Mouse (Mus musculus): ENCODE measurements around the gene Sesn1. TPM values are rescaled to one million over a fixed set of nuclear protein-coding genes. Genes with fewer than 3 reads are reported as not detected.

Gene Sesn1
- polyA plus RNA-seq, 1 experiment: 16.2 TPM

DNA sequence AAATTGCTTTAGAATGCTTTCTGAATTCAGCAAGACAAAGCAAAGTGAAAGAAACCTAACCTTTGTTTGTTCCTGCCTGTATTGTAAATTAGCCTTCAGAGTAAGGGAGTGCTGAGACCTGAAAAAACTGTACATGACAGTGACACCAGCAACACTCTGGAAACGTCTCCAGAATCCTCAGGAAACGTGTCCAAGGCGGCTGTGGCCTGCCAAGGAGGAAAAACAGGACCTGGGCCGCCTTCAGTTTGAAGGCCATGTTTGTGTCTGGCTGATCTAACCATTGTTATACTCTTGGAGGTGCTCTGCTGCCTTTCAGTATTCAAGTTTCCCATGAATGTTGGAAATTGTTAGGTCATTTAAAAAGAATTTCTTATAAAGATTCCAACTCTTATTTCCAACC lies 70.5 kb downstream of the Sesn1 start:
- H3K4me3 ChIP-seq (ENCODE audit: low read depth, low read length): no peak overlapping the region
- no peaks in the 10 kb centered on the region for H3K9me3 ChIP-seq (replicated peaks; ENCODE audit: control insufficient read depth, insufficient read depth, low read length, poor library complexity, severe bottlenecking)
- H3K27ac ChIP-seq (ENCODE audit: insufficient read depth, low read length): no peak overlapping the region
- TF ChIP-seq EP300 (IDR thresholded peaks at IDR 0.05; ENCODE audit: insufficient read depth, low read depth, low read length) (no peak), CTCF (IDR thresholded peaks at IDR 0.05; ENCODE audit: low read depth, low read length) (no peak), POLR2A (IDR thresholded peaks at IDR 0.05; ENCODE audit: insufficient read depth, low read length) (no peak)
- H3K36me3 ChIP-seq (ENCODE audit: control insufficient read depth, insufficient read depth, low read length, poor library complexity, severe bottlenecking): no peaks in the 10 kb centered on the region
- H3K9ac ChIP-seq (ENCODE audit: low read depth, poor library complexity, severe bottlenecking): no peak overlapping the region
- H3K4me1 ChIP-seq (ENCODE audit: control insufficient read depth, insufficient read depth, low read length): peaks cover 5% of the 10 kb centered on the region
- H3K27me3 ChIP-seq (ENCODE audit: control insufficient read depth, insufficient read depth, low read length, poor library complexity, severe bottlenecking): no peaks in the 10 kb centered on the region

GRCm38 (mm10) chr10:41880777-41881176 lies 71.0 kb downstream of the Sesn1 start:
- Histone ChIP-seq H3K9ac (ENCODE audit: low read depth, poor library complexity, severe bottlenecking) (no peak overlapping the region), H3K4me3 (ENCODE audit: low read depth, low read length) (no peak overlapping the region), H3K4me1 (ENCODE audit: control insufficient read depth, insufficient read depth, low read length) (peaks cover 5% of the 10 kb centered on the region), H3K27ac (ENCODE audit: insufficient read depth, low read length) (no peak overlapping the region), H3K36me3 (ENCODE audit: control insufficient read depth, insufficient read depth, low read length, poor library complexity, severe bottlenecking) (no peaks in the 10 kb centered on the region), H3K9me3 (replicated peaks; ENCODE audit: control insufficient read depth, insufficient read depth, low read length, poor library complexity, severe bottlenecking) (no peaks in the 10 kb centered on the region), H3K27me3 (ENCODE audit: control insufficient read depth, insufficient read depth, low read length, poor library complexity, severe bottlenecking) (no peaks in the 10 kb centered on the region)
- no peak for TF ChIP-seq POLR2A (IDR thresholded peaks at IDR 0.05; ENCODE audit: insufficient read depth, low read length)
- TF ChIP-seq EP300 (IDR thresholded peaks at IDR 0.05; ENCODE audit: insufficient read depth, low read depth, low read length): no peak
- no peak for TF ChIP-seq CTCF (IDR thresholded peaks at IDR 0.05; ENCODE audit: low read depth, low read length)

GRCm38 (mm10) chr10:41881438-41881837 lies 71.7 kb downstream of the Sesn1 start:
- Histone ChIP-seq H3K9ac (ENCODE audit: low read depth, poor library complexity, severe bottlenecking) (no peak overlapping the region), H3K27ac (ENCODE audit: insufficient read depth, low read length) (no peak overlapping the region), H3K27me3 (ENCODE audit: control insufficient read depth, insufficient read depth, low read length, poor library complexity, severe bottlenecking) (no peaks in the 10 kb centered on the region), H3K9me3 (replicated peaks; ENCODE audit: control insufficient read depth, insufficient read depth, low read length, poor library complexity, severe bottlenecking) (no peaks in the 10 kb centered on the region), H3K36me3 (ENCODE audit: control insufficient read depth, insufficient read depth, low read length, poor library complexity, severe bottlenecking) (no peaks in the 10 kb centered on the region), H3K4me1 (ENCODE audit: control insufficient read depth, insufficient read depth, low read length) (peaks cover 5% of the 10 kb centered on the region), H3K4me3 (ENCODE audit: low read depth, low read length) (no peak overlapping the region)
- TF ChIP-seq POLR2A (IDR thresholded peaks at IDR 0.05; ENCODE audit: insufficient read depth, low read length): no peak
- TF ChIP-seq CTCF (IDR thresholded peaks at IDR 0.05; ENCODE audit: low read depth, low read length): no peak
- TF ChIP-seq EP300 (IDR thresholded peaks at IDR 0.05; ENCODE audit: insufficient read depth, low read depth, low read length): no peak

- Histone ChIP-seq H3K4me1 (ENCODE audit: control insufficient read depth, insufficient read depth, low read length) (peaks cover 5% of the 10 kb centered on the region), H3K9me3 (replicated peaks; ENCODE audit: control insufficient read depth, insufficient read depth, low read length, poor library complexity, severe bottlenecking) (no peaks in the 10 kb centered on the region), H3K27me3 (ENCODE audit: control insufficient read depth, insufficient read depth, low read length, poor library complexity, severe bottlenecking) (no peaks in the 10 kb centered on the region), H3K9ac (ENCODE audit: low read depth, poor library complexity, severe bottlenecking) (no peak overlapping the region), H3K4me3 (ENCODE audit: low read depth, low read length) (no peak overlapping the region), H3K27ac (ENCODE audit: insufficient read depth, low read length) (no peak overlapping the region), H3K36me3 (ENCODE audit: control insufficient read depth, insufficient read depth, low read length, poor library complexity, severe bottlenecking) (no peaks in the 10 kb centered on the region)
- no peak for TF ChIP-seq POLR2A (IDR thresholded peaks at IDR 0.05; ENCODE audit: insufficient read depth, low read length)
- no peak for TF ChIP-seq CTCF (IDR thresholded peaks at IDR 0.05; ENCODE audit: low read depth, low read length)
- no peak for TF ChIP-seq EP300 (IDR thresholded peaks at IDR 0.05; ENCODE audit: insufficient read depth, low read depth, low read length)
Measured at GRCm38 (mm10) chr10:41883741-41884575, 74.2 kb downstream of the Sesn1 start.

DNA sequence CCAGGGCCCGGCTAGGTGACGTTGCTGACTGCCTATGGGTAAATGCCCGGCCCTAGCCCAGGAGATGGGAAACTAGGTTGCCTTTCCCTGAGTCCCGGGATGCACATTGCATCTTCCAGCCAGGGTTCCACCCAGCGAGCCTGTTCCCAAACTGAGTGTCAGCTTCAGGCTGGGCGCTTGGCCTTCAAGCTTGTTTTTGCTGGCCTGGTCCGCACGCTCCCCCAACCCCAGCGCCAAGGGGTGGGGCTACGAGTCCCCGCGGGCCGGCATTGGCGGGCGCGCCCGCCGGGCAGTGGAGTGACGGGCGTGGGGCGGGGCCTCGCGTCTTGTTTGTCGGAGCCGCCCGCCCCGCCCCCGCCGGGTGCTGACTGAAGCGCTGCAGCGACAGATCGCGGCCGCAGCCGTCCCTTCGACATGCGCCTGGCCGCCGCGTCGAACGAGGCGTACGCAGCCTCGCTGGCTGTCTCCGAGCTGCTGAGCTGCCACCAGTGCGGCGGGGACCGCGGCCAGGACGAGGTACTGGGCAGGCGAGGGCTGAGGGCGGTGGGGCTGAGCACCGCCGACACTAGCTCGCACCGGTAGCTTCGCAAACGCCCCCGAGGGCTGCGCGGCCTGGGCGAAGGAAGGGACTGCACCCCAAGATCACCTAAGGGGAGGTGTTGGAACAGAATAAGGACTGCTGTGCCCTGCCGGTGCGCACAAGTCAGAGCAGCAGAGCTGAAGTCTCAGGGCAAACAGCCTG lies 77.5 kb downstream of the Sesn1 start:
- no peak for TF ChIP-seq CTCF (IDR thresholded peaks at IDR 0.05; ENCODE audit: low read depth, low read length)
- no peak for TF ChIP-seq EP300 (IDR thresholded peaks at IDR 0.05; ENCODE audit: insufficient read depth, low read depth, low read length)
- TF ChIP-seq POLR2A (IDR thresholded peaks at IDR 0.05; ENCODE audit: insufficient read depth, low read length): peak; percentile 10
- Histone ChIP-seq H3K9ac (ENCODE audit: low read depth, poor library complexity, severe bottlenecking) (peak overlapping the region; percentile 49), H3K27me3 (ENCODE audit: control insufficient read depth, insufficient read depth, low read length, poor library complexity, severe bottlenecking) (no peaks in the 10 kb centered on the region), H3K9me3 (replicated peaks; ENCODE audit: control insufficient read depth, insufficient read depth, low read length, poor library complexity, severe bottlenecking) (no peaks in the 10 kb centered on the region), H3K4me1 (ENCODE audit: control insufficient read depth, insufficient read depth, low read length) (no peaks in the 10 kb centered on the region), H3K4me3 (ENCODE audit: low read depth, low read length) (peak overlapping the region; percentile 71), H3K36me3 (ENCODE audit: control insufficient read depth, insufficient read depth, low read length, poor library complexity, severe bottlenecking) (no peaks in the 10 kb centered on the region), H3K27ac (ENCODE audit: insufficient read depth, low read length) (peak overlapping the region; percentile 4; the same call in 1 of the 2 replicates)
